Mouse (Mus musculus) stomach, embryonic 14.5 days (tissue): ENCODE measurements around the gene Cacna2d2. TPM values are rescaled to one million over a fixed set of nuclear protein-coding genes. Genes with fewer than 3 reads are reported as not detected.

Experiments
- ATAC-seq: fragments of 200-750 bp; cut with Nextera tagmentation; 2 replicates; pipeline ENCODE4 v1.8.0; 2017; ENCODE audit warnings: low read depth, moderate TSS enrichment; ENCODE audit not compliant: insufficient number of reproducible peaks, insufficient read depth, low FRiP score
- H3K27ac ChIP-seq: fragments of 300-500 bp; sonication (generic); 2 replicates; pipeline ENCODE4 v1.5.1; 2014; ENCODE audit warnings: mild to moderate bottlenecking, low read length, moderate library complexity, mixed read lengths
- H3K27me3 ChIP-seq: fragments of 300-500 bp; sonication (generic); 2 replicates; pipeline ENCODE4 v1.6.1; 2014; ENCODE audit warnings: low read length, control low read depth, mixed read lengths; ENCODE audit not compliant: control insufficient read depth, insufficient read depth
- H3K36me3 ChIP-seq: fragments of 300-500 bp; sonication (generic); 2 replicates; pipeline ENCODE4 v1.6.1; 2014; ENCODE audit warnings: mild to moderate bottlenecking, control low read depth, low read length, moderate library complexity, mixed read lengths; ENCODE audit not compliant: control insufficient read depth, insufficient read depth
- H3K4me1 ChIP-seq: fragments of 300-500 bp; sonication (generic); 2 replicates; pipeline ENCODE4 v1.6.1; 2014; ENCODE audit warnings: low read length, control low read depth, mixed read lengths; ENCODE audit not compliant: control insufficient read depth, insufficient read depth
- H3K4me2 ChIP-seq: fragments of 300-500 bp; sonication (generic); replicated peaks from 2 replicates; pipeline ENCODE4 v1.6.1; 2014; ENCODE audit warnings: low read depth, low read length, control low read depth
- H3K4me3 ChIP-seq: fragments of 300-500 bp; sonication (generic); 2 replicates; pipeline ENCODE4 v1.5.1; 2014; ENCODE audit warnings: low read depth, low read length, control low read depth
- H3K9ac ChIP-seq: fragments of 300-500 bp; sonication (generic); replicated peaks from 2 replicates; pipeline ENCODE4 v1.6.1; 2014; ENCODE audit warnings: low read depth, mild to moderate bottlenecking, control low read depth, low read length, moderate library complexity, mixed read lengths
- H3K9me3 ChIP-seq: fragments of 300-500 bp; sonication (generic); 2 replicates; pipeline ENCODE4 v1.6.1; 2016; ENCODE audit warnings: low read depth, low read length, control low read depth; ENCODE audit not compliant: control insufficient read depth
- WGBS: fragments of 180-500 bp; shearing (Covaris S2); extraction: QIAGEN DNeasy Blood & Tissue Kit; methylation state at CpG from one replicate; pipeline ENCODE4 v1.1.7; 2014; 5-methylcytosine and 5-hydroxymethylcytosine counted together
- polyA plus RNA-seq: library from polyadenylated mRNA; unstranded; fragments of >200 nt; fragmentation: Nextera tagmentation; extraction: Ambion mirVana; gene quantifications from 2 replicates; pipeline ENCODE4 v1.2.1, GENCODE M21; 2014

The Cacna2d2 gene
- polyA plus RNA-seq, 1 experiment from 2014 or later: 0.43 TPM

GRCm38 (mm10) chr9:107419491-107420244 is 20.3 kb downstream of the Cacna2d2 start:
- H3K4me3 ChIP-seq: no peak overlapping the region
- no peak for ATAC-seq
- H3K9ac ChIP-seq: no peak overlapping the region
- no peak overlapping the region for H3K27ac ChIP-seq
- H3K36me3 ChIP-seq: no peaks in the 10 kb centered on the region
- H3K9me3 ChIP-seq: no peaks in the 10 kb centered on the region
- 69% methylated on average over 9 of the region's 9 CpGs for WGBS
- H3K4me1 ChIP-seq: no peaks in the 10 kb centered on the region; the same call in 1 of the 2 replicates
- H3K27me3 ChIP-seq: no peaks in the 10 kb centered on the region
- no peak overlapping the region for H3K4me2 ChIP-seq

GRCm38 (mm10) chr9:107420898-107421297 is 21.5 kb downstream of the Cacna2d2 start:
- Histone ChIP-seq H3K4me2 (no peak overlapping the region), H3K4me3 (no peak overlapping the region), H3K36me3 (no peaks in the 10 kb centered on the region)

GRCm38 (mm10) chr9:107422878-107423277 is 23.5 kb downstream of the Cacna2d2 start:
- Histone ChIP-seq H3K27me3 (no peaks in the 10 kb centered on the region), H3K4me2 (no peak overlapping the region), H3K9me3 (no peaks in the 10 kb centered on the region), H3K27ac (no peak overlapping the region), H3K36me3 (no peaks in the 10 kb centered on the region), H3K4me1 (no peaks in the 10 kb centered on the region), H3K9ac (no peak overlapping the region), H3K4me3 (no peak overlapping the region)
- ATAC-seq: no peak
- 31% methylated on average over 2 of the region's 2 CpGs for WGBS

More at GRCm38 (mm10) chr9:107420898-107421297, 21.5 kb downstream of the Cacna2d2 start:
- WGBS: 78% methylated on average over 5 of the region's 5 CpGs
- H3K9ac ChIP-seq: no peak overlapping the region
- no peaks in the 10 kb centered on the region for H3K9me3 ChIP-seq
- H3K4me1 ChIP-seq: no peaks in the 10 kb centered on the region; the same call in 1 of the 2 replicates
- ATAC-seq: no peak
- no peaks in the 10 kb centered on the region for H3K27me3 ChIP-seq
- no peak overlapping the region for H3K27ac ChIP-seq

- WGBS: 72% methylated on average over 12 of the region's 12 CpGs
- Histone ChIP-seq H3K9ac (no peak overlapping the region), H3K4me3 (no peak overlapping the region), H3K9me3 (no peaks in the 10 kb centered on the region), H3K36me3 (no peaks in the 10 kb centered on the region), H3K27me3 (no peaks in the 10 kb centered on the region), H3K27ac (no peak overlapping the region), H3K4me1 (no peaks in the 10 kb centered on the region), H3K4me2 (no peak overlapping the region)
- ATAC-seq: no peak
Observed at GRCm38 (mm10) chr9:107424485-107425175, 25.2 kb downstream of the Cacna2d2 start.

GRCm38 (mm10) chr9:107427876-107428275 is 28.5 kb downstream of the Cacna2d2 start:
- Histone ChIP-seq H3K27me3 (no peaks in the 10 kb centered on the region), H3K4me1 (no peaks in the 10 kb centered on the region), H3K9ac (no peak overlapping the region), H3K9me3 (no peaks in the 10 kb centered on the region), H3K4me2 (no peak overlapping the region), H3K27ac (no peak overlapping the region), H3K36me3 (no peaks in the 10 kb centered on the region), H3K4me3 (no peak overlapping the region)
- no peak for ATAC-seq
- WGBS: 75% methylated on average over 7 of the region's 7 CpGs

- no peaks in the 10 kb centered on the region for H3K27me3 ChIP-seq
- H3K9ac ChIP-seq: no peak overlapping the region
- no peaks in the 10 kb centered on the region for H3K36me3 ChIP-seq
- no peak overlapping the region for H3K4me3 ChIP-seq
- H3K4me2 ChIP-seq: no peak overlapping the region
- no peaks in the 10 kb centered on the region for H3K4me1 ChIP-seq
- no peak overlapping the region for H3K27ac ChIP-seq
- WGBS: 52% methylated on average over 5 of the region's 5 CpGs
- ATAC-seq: no peak
- H3K9me3 ChIP-seq: no peaks in the 10 kb centered on the region
Observed at GRCm38 (mm10) chr9:107428451-107429186, 29.2 kb downstream of the Cacna2d2 start.

- Histone ChIP-seq H3K27ac (no peak overlapping the region), H3K4me1 (0 out of 2 replicates have a peak, but pooled peaks cover 9% of the 10 kb centered on the region), H3K4me3 (no peak overlapping the region), H3K27me3 (no peaks in the 10 kb centered on the region), H3K36me3 (no peaks in the 10 kb centered on the region), H3K9ac (no peak overlapping the region), H3K9me3 (no peaks in the 10 kb centered on the region), H3K4me2 (no peak overlapping the region)
- no peak for ATAC-seq
- WGBS: 65% methylated on average over 12 of the region's 12 CpGs
Observed at GRCm38 (mm10) chr9:107430445-107430844, 31.0 kb downstream of the Cacna2d2 start.

GRCm38 (mm10) chr9:107432546-107432945 is 33.1 kb downstream of the Cacna2d2 start:
- no peaks in the 10 kb centered on the region for H3K27me3 ChIP-seq
- H3K4me3 ChIP-seq: no peak overlapping the region
- no peak for ATAC-seq
- H3K4me2 ChIP-seq: no peak overlapping the region
- no peaks in the 10 kb centered on the region for H3K9me3 ChIP-seq
- no peak overlapping the region for H3K9ac ChIP-seq
- WGBS: 54% methylated on average over 3 of the region's 3 CpGs
- 0 out of 2 replicates have a peak, but pooled peaks cover 11% of the 10 kb centered on the region for H3K4me1 ChIP-seq
- H3K27ac ChIP-seq: no peak overlapping the region
- H3K36me3 ChIP-seq: no peaks in the 10 kb centered on the region
